Mouse (Mus musculus): ENCODE results near the gene Zfp990.
"Not testable (repeated sequence)": the region's sequence is repeated elsewhere in the genome, so short reads cannot be mapped to it uniquely, and the experiment has no call there.

The Zfp990 gene

GRCm38 (mm10) chr4:145586046-145586445 is 75.5 kb downstream of the Zfp990 start:
- DNase-seq (ENCODE audit: low spot score): not testable (repeated sequence)

Data from c-Kit-positive CD71-positive TER-119-positive erythroid progenitor cells, embryonic 14.5 days (primary cell).